In the genomic region with DNA sequence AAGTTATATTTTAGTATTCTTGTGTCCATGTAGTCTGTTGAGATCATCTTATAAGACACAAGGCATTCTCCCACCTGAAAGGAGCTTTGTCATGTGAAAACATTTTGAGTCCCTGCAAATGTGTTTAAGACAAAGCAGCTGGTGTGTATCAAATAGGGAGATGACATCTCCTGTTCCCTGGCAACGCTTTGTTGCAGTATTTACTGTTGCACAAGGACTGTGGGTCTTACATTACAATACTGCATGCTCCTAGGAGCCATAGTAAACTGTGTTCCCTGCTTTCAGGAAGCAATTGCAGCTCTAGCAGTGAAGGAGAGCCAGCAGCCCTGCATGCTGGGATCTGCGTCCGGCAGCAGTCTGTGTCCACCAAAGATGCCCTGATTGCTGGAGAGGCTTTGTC, we compare ENCODE assay signal across 16 mouse cellular contexts.
A peak's percentile ranks its signal among the peaks of the same experiment; 100 is the strongest.
DNase-seq lines count a peak whose midpoint lies in the region; ATAC-seq and TF ChIP-seq lines count a peak whose summit lies in the region.
"Had no signal": no experiment of that assay in that cellular context is flagged by ENCODE, and none has a peak within 500 bp of the region (broad histone marks: within the 10 kb centered on the region; RNA-seq: fewer than 3 reads in every experiment).

No protein-coding gene starts in this region.

- TF ChIP-seq POLR2A in heart, adult 2 months (IDR thresholded peaks at IDR 0.05; ENCODE audit: insufficient read depth, low read depth, low read length): no peak
- TF ChIP-seq POLR2A in olfactory bulb, adult 2 months (IDR thresholded peaks at IDR 0.05; ENCODE audit: insufficient read depth, low read depth, low read length): no peak

- no peak for ATAC-seq in heart, postnatal 0 days (ENCODE audit: insufficient read depth, low read depth)
- no peak for ATAC-seq in neural tube, embryonic 15.5 days (ENCODE audit: low FRiP score)
- no peak for ATAC-seq in intestine, embryonic 15.5 days
- ATAC-seq: CD4-positive, CD25-positive, alpha-beta regulatory T cell, adult 4 months had no signal

- H3K4me2 ChIP-seq in heart, postnatal 0 days (ENCODE audit: low read depth, low read length): no peak overlapping the region
- H3K4me2 ChIP-seq in neural tube, embryonic 15.5 days: no peak overlapping the region
- H3K4me2 ChIP-seq in intestine, embryonic 15.5 days (replicated peaks): no peak overlapping the region
- H3K4me2 ChIP-seq: liver, embryonic 13.5 days; neural tube, embryonic 13.5 days had no signal

- no peak for TF ChIP-seq EP300 in heart, postnatal 0 days (IDR thresholded peaks at IDR 0.05; ENCODE audit: low read depth)
- TF ChIP-seq EP300 in heart, adult 2 months (IDR thresholded peaks at IDR 0.05; ENCODE audit: insufficient read depth, low read depth, low read length): no peak

- no peaks in the 10 kb centered on the region for H3K79me2 ChIP-seq in heart, adult 2 months (replicated peaks; ENCODE audit: control insufficient read depth, insufficient read depth, low read length)

- DNase-seq in heart, postnatal 0 days (ENCODE audit: low spot score): peak; percentile 13
- no peak for DNase-seq in heart, adult 2 months
- DNase-seq in neural tube, embryonic 10.5 days (ENCODE audit: extremely low spot score, low spot score): no peak
- peak; percentile 10 to 16 for DNase-seq in layer of hippocampus, postnatal 14 days (ENCODE audit: low spot score in 2 of 2)
- DNase-seq in left cerebral cortex, postnatal 10 days (ENCODE audit: extremely low spot score in 1 of 2, low spot score in 2 of 2): no peak
- DNase-seq: adrenal gland, postnatal 14 days; cerebellum, postnatal 25 days; kidney, adult 9 months; liver, embryonic 13.5 days; thymus, postnatal 4 days had no signal

- H3K36me3 ChIP-seq in heart, postnatal 0 days (replicated peaks; ENCODE audit: control insufficient read depth, insufficient read depth, low read length): peaks cover 75% of the 10 kb centered on the region
- peaks cover 12% of the 10 kb centered on the region for H3K36me3 ChIP-seq in heart, adult 2 months (ENCODE audit: control insufficient read depth, insufficient read depth, low read length)
- H3K36me3 ChIP-seq in neural tube, embryonic 15.5 days: peaks cover 71% of the 10 kb centered on the region
- peaks cover 41% of the 10 kb centered on the region for H3K36me3 ChIP-seq in intestine, embryonic 15.5 days

- intact Hi-C loops in heart, adult 2 months (cut with DNase I): no loop called here
- intact Hi-C loops in left cerebral cortex, postnatal 10 days (cut with DNase I): no loop called here

- no peaks in the 10 kb centered on the region for H3K4me1 ChIP-seq in heart, postnatal 0 days (ENCODE audit: control insufficient read depth, insufficient read depth)
- H3K4me1 ChIP-seq in heart, adult 2 months (ENCODE audit: control insufficient read depth, insufficient read depth, low read length): no peaks in the 10 kb centered on the region
- no peaks in the 10 kb centered on the region for H3K4me1 ChIP-seq in neural tube, embryonic 15.5 days
- peaks cover 3% of the 10 kb centered on the region for H3K4me1 ChIP-seq in olfactory bulb, adult 2 months (ENCODE audit: control insufficient read depth, insufficient read depth, low read length)
- H3K4me1 ChIP-seq in intestine, embryonic 15.5 days (replicated peaks): no peaks in the 10 kb centered on the region
- H3K4me1 ChIP-seq: liver, embryonic 13.5 days; neural tube, embryonic 13.5 days had no signal

- H3K27me3 ChIP-seq in heart, postnatal 0 days (ENCODE audit: control insufficient read depth, insufficient read depth, low read length): no peaks in the 10 kb centered on the region
- H3K27me3 ChIP-seq in heart, adult 2 months (ENCODE audit: control insufficient read depth, insufficient read depth, low read length): no peaks in the 10 kb centered on the region
- no peaks in the 10 kb centered on the region for H3K27me3 ChIP-seq in neural tube, embryonic 15.5 days (replicated peaks)
- H3K27me3 ChIP-seq in intestine, embryonic 15.5 days (replicated peaks): no peaks in the 10 kb centered on the region
- H3K27me3 ChIP-seq: liver, embryonic 13.5 days; neural tube, embryonic 13.5 days had no signal

- no peaks in the 10 kb centered on the region for H3K9me3 ChIP-seq in heart, postnatal 0 days (replicated peaks; ENCODE audit: control insufficient read depth, low read length)
- H3K9me3 ChIP-seq in neural tube, embryonic 15.5 days (replicated peaks): no peaks in the 10 kb centered on the region
- no peaks in the 10 kb centered on the region for H3K9me3 ChIP-seq in intestine, embryonic 15.5 days
- H3K9me3 ChIP-seq: limb, embryonic 10.5 days; liver, embryonic 13.5 days; neural tube, embryonic 13.5 days had no signal

- TF ChIP-seq CTCF in heart, postnatal 0 days (IDR thresholded peaks at IDR 0.05; ENCODE audit: low read depth): no peak
- no peak for TF ChIP-seq CTCF in heart, adult 2 months (IDR thresholded peaks at IDR 0.05)
- no peak for TF ChIP-seq CTCF in olfactory bulb, adult 2 months (IDR thresholded peaks at IDR 0.05; ENCODE audit: insufficient read depth, low read depth, low read length)

- H3K27ac ChIP-seq in heart, postnatal 0 days (ENCODE audit: low read depth): no peak overlapping the region
- H3K27ac ChIP-seq in heart, adult 2 months: no peak overlapping the region
- H3K27ac ChIP-seq in neural tube, embryonic 15.5 days (replicated peaks): peak overlapping the region; percentile 18; the same call in 1 of the 2 replicates
- 0 out of 2 replicates have a peak overlapping the region, but pooled peaks have one; percentile 40 for H3K27ac ChIP-seq in olfactory bulb, adult 2 months (ENCODE audit: insufficient read depth, low read depth, low read length)
- no peak overlapping the region for H3K27ac ChIP-seq in intestine, embryonic 15.5 days
- H3K27ac ChIP-seq: limb, embryonic 10.5 days; liver, embryonic 13.5 days; neural tube, embryonic 13.5 days had no signal

- H3K9ac ChIP-seq in heart, postnatal 0 days (replicated peaks; ENCODE audit: low read depth, low read length): no peak overlapping the region
- no peak overlapping the region for H3K9ac ChIP-seq in heart, adult 2 months (ENCODE audit: low read depth, low read length)
- no peak overlapping the region for H3K9ac ChIP-seq in neural tube, embryonic 15.5 days (replicated peaks)
- no peak overlapping the region for H3K9ac ChIP-seq in intestine, embryonic 15.5 days
- H3K9ac ChIP-seq: liver, embryonic 13.5 days; neural tube, embryonic 13.5 days had no signal

- no peak overlapping the region for H3K4me3 ChIP-seq in heart, postnatal 0 days (ENCODE audit: low read depth, low read length)
- H3K4me3 ChIP-seq in heart, adult 2 months: no peak overlapping the region
- H3K4me3 ChIP-seq in neural tube, embryonic 15.5 days (replicated peaks): no peak overlapping the region
- no peak overlapping the region for H3K4me3 ChIP-seq in olfactory bulb, adult 2 months (ENCODE audit: insufficient read depth, low read depth, low read length)
- no peak overlapping the region for H3K4me3 ChIP-seq in intestine, embryonic 15.5 days (replicated peaks)
- H3K4me3 ChIP-seq: limb, embryonic 10.5 days; liver, embryonic 13.5 days; neural tube, embryonic 13.5 days had no signal

- 69% methylated on average over 3 of the region's 3 CpGs for WGBS in heart, postnatal 0 days
- 71% methylated on average over 3 of the region's 3 CpGs for WGBS in heart, adult 2 months
- WGBS in neural tube, embryonic 15.5 days: 82% methylated on average over 3 of the region's 3 CpGs
- WGBS in olfactory bulb, adult 2 months: 54% methylated on average over 3 of the region's 3 CpGs
- 70% methylated on average over 3 of the region's 3 CpGs for WGBS in intestine, embryonic 15.5 days

Comparison
In these comparisons a context has a peak if more than half of its experiments do, and no peak if none do; other contexts are left out.
1. DNase-seq: peak in heart, postnatal 0 days (single experiment) and layer of hippocampus, postnatal 14 days (2 of 2); none in heart, adult 2 months (0 of 2), neural tube, embryonic 10.5 days (single experiment) and left cerebral cortex, postnatal 10 days (0 of 2).
2. H3K27ac ChIP-seq: peak in neural tube, embryonic 15.5 days (single experiment) and olfactory bulb, adult 2 months (single experiment); none in heart, postnatal 0 days (single experiment), heart, adult 2 months (single experiment) and intestine, embryonic 15.5 days (single experiment).